In genomic region chr16:26370127-26370526, GRCm38 (mm10) we compare ENCODE assay signal across 16 mouse cellular contexts. TPM values are rescaled to one million over a fixed set of nuclear protein-coding genes. Genes with fewer than 3 reads are reported as not detected.
A peak's percentile ranks its signal among the peaks of the same experiment; 100 is the strongest.
DNase-seq lines count a peak whose midpoint lies in the region; ATAC-seq and TF ChIP-seq lines count a peak whose summit lies in the region.
"Had no signal": no experiment of that assay in that cellular context is flagged by ENCODE, and none has a peak within 500 bp of the region (broad histone marks: within the 10 kb centered on the region; RNA-seq: fewer than 3 reads in every experiment).

No protein-coding gene starts in this region.

- no peak for TF ChIP-seq CTCF in stomach, postnatal 0 days (IDR thresholded peaks at IDR 0.05; ENCODE audit: low read depth)

- no peak for DNase-seq in kidney, adult 11 months
- DNase-seq in stomach, postnatal 0 days (ENCODE audit: low spot score): no peak
- DNase-seq in MN1 (ENCODE audit: low spot score): no peak
- DNase-seq in gastrocnemius, postnatal 4 days (ENCODE audit: low spot score in 2 of 2): no peak
- DNase-seq: cerebellum, adult 11 months; heart, adult 18-20 months; heart, postnatal 10 days; kidney, postnatal 36 days had no signal

- H3K4me1 ChIP-seq in kidney, embryonic 16.5 days (ENCODE audit: insufficient read depth, low read length): peaks cover 2% of the 10 kb centered on the region; the same call in 1 of the 2 replicates
- H3K4me1 ChIP-seq in stomach, embryonic 14.5 days (ENCODE audit: control insufficient read depth, insufficient read depth, low read length): no peaks in the 10 kb centered on the region
- H3K4me1 ChIP-seq in stomach, postnatal 0 days (replicated peaks; ENCODE audit: control insufficient read depth, insufficient read depth): no peaks in the 10 kb centered on the region
- no peaks in the 10 kb centered on the region for H3K4me1 ChIP-seq in liver, embryonic 12.5 days
- no peaks in the 10 kb centered on the region for H3K4me1 ChIP-seq in stomach, embryonic 16.5 days (ENCODE audit: control insufficient read depth, insufficient read depth, low read length)

- H3K9ac ChIP-seq in kidney, embryonic 16.5 days (replicated peaks; ENCODE audit: low read length): no peak overlapping the region
- H3K9ac ChIP-seq in stomach, embryonic 14.5 days (replicated peaks; ENCODE audit: low read depth, low read length): no peak overlapping the region
- no peak overlapping the region for H3K9ac ChIP-seq in stomach, postnatal 0 days (ENCODE audit: low read length)
- no peak overlapping the region for H3K9ac ChIP-seq in liver, embryonic 12.5 days
- H3K9ac ChIP-seq in stomach, embryonic 16.5 days (ENCODE audit: low read length): no peak overlapping the region
- H3K9ac ChIP-seq: midbrain, embryonic 12.5 days had no signal

- H3K36me3 ChIP-seq in kidney, embryonic 16.5 days (ENCODE audit: insufficient read depth, low read length): no peaks in the 10 kb centered on the region
- no peaks in the 10 kb centered on the region for H3K36me3 ChIP-seq in stomach, embryonic 14.5 days (ENCODE audit: control insufficient read depth, insufficient read depth, low read length)
- no peaks in the 10 kb centered on the region for H3K36me3 ChIP-seq in stomach, postnatal 0 days (ENCODE audit: control insufficient read depth, insufficient read depth, low read length)
- H3K36me3 ChIP-seq in liver, embryonic 12.5 days: no peaks in the 10 kb centered on the region
- no peaks in the 10 kb centered on the region for H3K36me3 ChIP-seq in stomach, embryonic 16.5 days (ENCODE audit: control insufficient read depth, insufficient read depth, low read length)
- H3K36me3 ChIP-seq: forebrain, embryonic 10.5 days; midbrain, embryonic 12.5 days had no signal

- H3K9me3 ChIP-seq in kidney, embryonic 16.5 days (ENCODE audit: low read length): no peaks in the 10 kb centered on the region
- H3K9me3 ChIP-seq in stomach, embryonic 14.5 days (ENCODE audit: control insufficient read depth, low read depth, low read length): no peaks in the 10 kb centered on the region
- no peaks in the 10 kb centered on the region for H3K9me3 ChIP-seq in stomach, postnatal 0 days (ENCODE audit: control insufficient read depth, low read length)
- no peaks in the 10 kb centered on the region for H3K9me3 ChIP-seq in liver, embryonic 12.5 days (replicated peaks)
- H3K9me3 ChIP-seq in stomach, embryonic 16.5 days (replicated peaks; ENCODE audit: control insufficient read depth, low read length): no peaks in the 10 kb centered on the region
- H3K9me3 ChIP-seq: forebrain, embryonic 10.5 days; midbrain, embryonic 12.5 days had no signal

- WGBS in kidney, embryonic 16.5 days: 91% methylated on average over 1 of the region's 1 CpGs
- 89% methylated on average over 1 of the region's 1 CpGs for WGBS in stomach, embryonic 14.5 days
- WGBS in stomach, postnatal 0 days: 83% methylated on average over 1 of the region's 1 CpGs
- WGBS in liver, embryonic 12.5 days (ENCODE audit: insufficient replicate concordance): 68% methylated on average over 1 of the region's 1 CpGs
- 94% methylated on average over 1 of the region's 1 CpGs for WGBS in stomach, embryonic 16.5 days

- peak overlapping the region; percentile 51 for H3K4me3 ChIP-seq in kidney, embryonic 16.5 days (ENCODE audit: low read length)
- H3K4me3 ChIP-seq in stomach, embryonic 14.5 days (ENCODE audit: low read depth, low read length): no peak overlapping the region
- H3K4me3 ChIP-seq in stomach, postnatal 0 days (ENCODE audit: low read depth, low read length): no peak overlapping the region
- peak overlapping the region; percentile 47; the same call in 1 of the 2 replicates for H3K4me3 ChIP-seq in liver, embryonic 12.5 days
- peak overlapping the region; percentile 10; the same call in 1 of the 2 replicates for H3K4me3 ChIP-seq in stomach, embryonic 16.5 days (replicated peaks; ENCODE audit: low read length)
- H3K4me3 ChIP-seq: forebrain, embryonic 10.5 days; midbrain, embryonic 12.5 days had no signal

- no peak for ATAC-seq in kidney, embryonic 16.5 days (ENCODE audit: low FRiP score, low TSS enrichment)
- no peak for ATAC-seq in stomach, embryonic 14.5 days (ENCODE audit: insufficient number of reproducible peaks, insufficient read depth, low FRiP score, low read depth)
- no peak for ATAC-seq in stomach, postnatal 0 days (ENCODE audit: low FRiP score, low TSS enrichment)
- ATAC-seq in liver, embryonic 12.5 days: no peak
- no peak for ATAC-seq in stomach, embryonic 16.5 days (ENCODE audit: insufficient read depth, low FRiP score)
- ATAC-seq: activated CD4-positive, CD25-positive, alpha-beta regulatory T cell, adult 4 months; inflammation-experienced regulatory T-cells, adult 6 months had no signal

- H3K4me2 ChIP-seq in kidney, embryonic 16.5 days (replicated peaks; ENCODE audit: low read depth, low read length): peak overlapping the region; percentile 87
- H3K4me2 ChIP-seq in stomach, embryonic 14.5 days (replicated peaks; ENCODE audit: low read depth, low read length): peak overlapping the region; percentile 84; the same call in 1 of the 2 replicates
- no peak overlapping the region; the same call in 1 of the 2 replicates for H3K4me2 ChIP-seq in stomach, postnatal 0 days (replicated peaks; ENCODE audit: low read depth)
- H3K4me2 ChIP-seq in liver, embryonic 12.5 days: peak overlapping the region; percentile 49
- no peak overlapping the region for H3K4me2 ChIP-seq in stomach, embryonic 16.5 days (ENCODE audit: low read depth, low read length)
- H3K4me2 ChIP-seq: midbrain, embryonic 12.5 days had no signal

- no peaks in the 10 kb centered on the region for H3K27me3 ChIP-seq in kidney, embryonic 16.5 days (ENCODE audit: insufficient read depth, low read length)
- H3K27me3 ChIP-seq in stomach, embryonic 14.5 days (ENCODE audit: control insufficient read depth, insufficient read depth, low read length): no peaks in the 10 kb centered on the region
- H3K27me3 ChIP-seq in stomach, postnatal 0 days (ENCODE audit: control insufficient read depth, insufficient read depth, low read length): no peaks in the 10 kb centered on the region
- H3K27me3 ChIP-seq in liver, embryonic 12.5 days (replicated peaks): peaks cover 12% of the 10 kb centered on the region; the same call in 1 of the 2 replicates
- no peaks in the 10 kb centered on the region for H3K27me3 ChIP-seq in stomach, embryonic 16.5 days (ENCODE audit: control insufficient read depth, insufficient read depth, low read length)

- H3K27ac ChIP-seq in kidney, embryonic 16.5 days (ENCODE audit: low read length): no peak overlapping the region
- H3K27ac ChIP-seq in stomach, embryonic 14.5 days (ENCODE audit: low read length): no peak overlapping the region
- no peak overlapping the region for H3K27ac ChIP-seq in stomach, postnatal 0 days (replicated peaks)
- no peak overlapping the region for H3K27ac ChIP-seq in liver, embryonic 12.5 days
- no peak overlapping the region for H3K27ac ChIP-seq in stomach, embryonic 16.5 days (ENCODE audit: low read length)
- H3K27ac ChIP-seq: forebrain, embryonic 10.5 days; midbrain, embryonic 12.5 days had no signal

- no peak for TF ChIP-seq EP300 in stomach, postnatal 0 days (optimal IDR thresholded peaks at IDR 0.05)

RNA-seq across cellular contexts. Expression of gene Cldn1, which starts 1.5 kb away (rescaled TPM):
- polyA plus RNA-seq in kidney, embryonic 16.5 days (2015; fragmentation: Nextera tagmentation; extraction: Ambion mirVana): 44.0 and 46.7 TPM in 2 replicates
- 10.2 and 12.4 TPM in 2 replicates for polyA plus RNA-seq in stomach, embryonic 14.5 days (2014; fragmentation: Nextera tagmentation; extraction: Ambion mirVana)
- polyA plus RNA-seq in stomach, postnatal 0 days (2015; fragmentation: Nextera tagmentation; extraction: Ambion mirVana): 14.1 and 14.6 TPM in 2 replicates
- polyA plus RNA-seq in liver, embryonic 12.5 days (2016; fragmentation: Nextera tagmentation; extraction: Ambion mirVana): 14.2 and 15.3 TPM in 2 replicates
- polyA plus RNA-seq in stomach, embryonic 16.5 days (2015; fragmentation: Nextera tagmentation; extraction: Ambion mirVana): 14.4 and 15.3 TPM in 2 replicates
- total RNA-seq in gastrocnemius, postnatal 4 days (2021): 1 to 10 TPM; 7.7 to 8.0 TPM
- polyA plus RNA-seq: activated CD4-positive, CD25-positive, alpha-beta regulatory T cell, adult 4 months; inflammation-experienced regulatory T-cells, adult 6 months had no signal

Comparison
In these comparisons a context has a peak if more than half of its experiments do, and no peak if none do; other contexts are left out.
1. H3K4me2 ChIP-seq: peak in kidney, embryonic 16.5 days (single experiment), stomach, embryonic 14.5 days (single experiment) and liver, embryonic 12.5 days (single experiment); none in stomach, postnatal 0 days (single experiment) and stomach, embryonic 16.5 days (single experiment).
2. H3K4me3 ChIP-seq: peak in kidney, embryonic 16.5 days (single experiment), liver, embryonic 12.5 days (single experiment) and stomach, embryonic 16.5 days (single experiment); none in stomach, embryonic 14.5 days (single experiment) and stomach, postnatal 0 days (single experiment).